Mouse (Mus musculus): ENCODE measurements around the gene Camta1.
"Not testable (repeated sequence)": the region's sequence is repeated elsewhere in the genome, so short reads cannot be mapped to it uniquely, and the experiment has no call there.

Camta1 gene

DNA sequence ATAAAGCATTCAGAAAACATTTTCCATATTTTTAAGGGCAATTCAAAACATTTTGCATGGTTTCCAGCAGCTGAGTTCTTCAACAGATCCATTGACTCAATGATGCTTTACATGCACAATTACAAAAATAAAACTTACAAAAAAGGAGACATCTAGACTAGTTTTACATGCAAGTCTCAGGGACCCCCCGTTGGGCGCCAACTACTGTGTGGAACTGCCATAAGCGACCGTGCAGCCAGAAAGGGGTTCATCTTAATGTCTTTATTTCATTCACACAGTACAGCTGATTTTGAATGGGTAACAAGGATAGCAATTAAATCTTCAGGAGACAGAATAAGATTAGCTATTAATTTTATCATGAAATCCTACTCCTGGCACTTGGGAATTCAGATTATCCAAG, 802.1 kb downstream of the Camta1 start:
- no peak for DNase-seq (ENCODE audit: low spot score in 2 of 2)

DNA sequence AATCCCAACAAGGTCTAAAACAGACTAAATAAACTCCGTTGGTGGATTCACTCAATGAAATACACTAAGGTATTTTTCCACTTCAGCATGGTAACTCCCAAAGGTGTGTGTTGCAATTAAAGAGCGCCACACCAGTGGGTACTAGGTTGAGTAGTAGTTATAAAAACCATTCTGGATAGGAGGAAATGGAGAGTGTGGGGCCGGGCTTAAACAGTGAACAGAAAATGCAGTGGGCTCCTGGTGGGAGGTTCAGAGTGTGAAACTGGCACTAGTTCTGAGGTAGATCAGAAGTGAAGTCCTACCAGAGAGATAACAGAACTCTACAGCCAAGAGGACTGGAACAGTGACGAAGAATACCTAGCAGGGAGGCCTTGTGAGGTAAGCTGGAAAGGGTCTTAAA, 803.0 kb downstream of the Camta1 start:
- no peak for DNase-seq (ENCODE audit: low spot score in 2 of 2)

DNA sequence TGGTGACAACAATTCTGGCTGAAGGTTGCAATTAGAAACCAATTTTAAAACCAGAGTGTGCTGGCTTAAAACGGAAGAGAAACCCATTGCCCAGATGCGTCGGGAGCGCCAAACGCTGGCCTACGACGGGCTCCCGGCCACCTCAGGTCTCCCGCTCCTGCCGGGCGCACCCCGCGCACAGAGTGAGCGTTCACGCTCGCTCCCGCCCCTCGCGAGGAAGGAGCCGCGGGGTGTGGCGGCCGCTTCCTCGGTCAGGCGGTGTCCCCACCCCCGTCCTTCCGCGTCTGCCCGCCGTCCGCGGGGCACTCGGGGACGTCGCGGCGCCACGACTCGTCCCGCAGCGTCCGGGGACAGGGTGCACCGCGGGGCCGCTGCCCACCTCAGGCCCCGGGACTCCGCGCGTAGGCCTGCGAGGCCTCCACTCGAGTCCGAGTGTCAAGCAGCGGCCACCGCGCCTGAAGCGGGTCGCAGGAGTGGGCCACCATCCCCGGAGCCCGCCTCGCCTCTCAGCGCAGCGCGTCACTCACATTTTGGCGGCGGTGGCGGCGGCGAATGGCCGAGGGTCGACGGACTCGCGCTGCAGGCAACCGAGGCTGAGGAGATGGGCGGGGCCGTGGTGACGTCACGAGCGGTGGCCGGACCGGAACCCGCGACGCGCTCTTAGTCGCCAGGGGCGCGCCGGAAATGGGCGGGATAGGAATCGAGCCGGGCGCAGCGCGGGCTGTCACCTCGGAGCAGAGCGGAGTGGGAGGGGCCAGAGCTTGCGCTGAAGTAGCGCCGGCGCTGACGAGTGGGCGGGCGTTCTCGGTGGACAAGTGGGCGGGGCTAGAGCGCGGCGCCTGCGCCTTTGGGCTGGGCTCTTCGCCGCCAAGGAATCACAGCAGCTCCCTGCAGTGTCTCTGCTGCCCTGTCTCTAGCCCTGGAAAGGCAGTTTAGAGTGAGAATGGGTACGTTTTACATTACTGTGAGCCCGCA, 804.0 kb downstream of the Camta1 start, which contains the start of gene Vamp3:
Gene Vamp3 (minus strand): TSS at position 617 of the 975 bp plus-strand sequence.
- DNase-seq (ENCODE audit: low spot score in 2 of 2), result peak; percentile 97 to 98

DNA sequence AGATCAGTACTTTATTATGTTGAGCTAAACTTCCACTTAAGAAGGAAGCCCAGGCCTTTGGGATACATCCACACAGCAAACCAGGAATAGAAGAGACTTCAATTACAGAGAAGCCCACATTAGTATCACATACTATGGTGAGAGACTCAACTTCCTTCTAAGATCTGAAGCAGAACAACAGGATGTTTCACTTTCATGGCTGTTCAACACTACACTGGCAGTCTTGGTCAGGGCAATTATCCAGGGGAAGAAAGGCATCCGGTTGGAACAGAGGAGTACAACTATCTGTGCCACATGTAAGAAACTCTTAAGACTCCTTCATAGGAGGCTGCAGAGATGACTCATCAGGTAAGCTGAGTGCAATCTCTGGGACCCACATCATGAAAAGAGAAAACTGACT, 810.5 kb downstream of the Camta1 start:
- no peak for DNase-seq (ENCODE audit: low spot score in 2 of 2)

DNA sequence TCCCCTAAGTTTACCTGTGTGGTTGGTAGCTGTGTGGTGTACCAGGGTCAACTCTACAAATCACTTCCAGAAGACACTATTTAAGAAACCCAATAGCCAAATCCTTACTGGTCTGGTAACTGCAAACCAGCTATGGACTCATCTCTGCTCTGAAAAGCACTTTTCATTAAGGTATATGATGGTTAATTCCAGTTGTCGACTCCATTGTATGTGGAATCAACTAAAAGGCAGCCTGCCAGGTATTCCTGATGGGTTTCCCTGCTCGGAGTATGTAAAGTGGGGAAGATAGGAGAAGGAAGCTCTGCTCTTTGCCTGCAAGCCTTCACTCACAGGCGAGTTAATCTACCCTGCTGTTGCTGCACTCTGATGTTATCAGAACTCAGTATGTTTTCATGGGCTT, 815.2 kb downstream of the Camta1 start:
- DNase-seq (ENCODE audit: low spot score in 2 of 2), result no peak

DNA sequence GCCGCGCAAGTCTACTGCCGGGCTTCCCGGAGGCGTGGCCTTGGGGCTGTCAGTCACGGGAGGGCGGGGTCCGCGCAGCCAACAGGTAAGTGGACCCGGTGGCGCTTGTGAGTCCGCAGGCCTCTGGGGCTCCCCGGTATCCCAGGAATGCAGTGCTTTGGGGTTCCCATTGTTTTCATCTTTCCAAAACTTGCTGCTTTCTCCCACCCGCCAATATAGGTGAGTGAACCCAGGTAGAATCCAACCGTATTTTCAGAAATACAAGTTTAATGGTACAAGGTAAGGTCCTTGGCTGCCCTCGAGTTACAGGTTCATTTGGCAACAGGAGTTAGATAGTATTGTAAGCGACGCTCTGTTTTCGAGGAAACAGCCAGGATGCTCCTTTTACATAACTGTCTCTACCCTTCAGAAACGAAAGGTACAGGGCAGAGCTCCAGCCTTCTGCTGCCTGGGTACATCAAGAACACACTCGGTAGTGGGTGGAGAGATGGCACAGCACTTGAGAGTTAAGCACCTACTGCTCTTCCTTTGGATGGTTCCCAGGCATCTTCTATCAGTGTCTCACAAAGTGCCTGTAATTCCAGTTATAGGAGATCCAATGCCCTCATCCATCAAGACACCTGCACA, 816.6 kb downstream of the Camta1 start:
- DNase-seq (ENCODE audit: low spot score in 2 of 2), result no peak

DNA sequence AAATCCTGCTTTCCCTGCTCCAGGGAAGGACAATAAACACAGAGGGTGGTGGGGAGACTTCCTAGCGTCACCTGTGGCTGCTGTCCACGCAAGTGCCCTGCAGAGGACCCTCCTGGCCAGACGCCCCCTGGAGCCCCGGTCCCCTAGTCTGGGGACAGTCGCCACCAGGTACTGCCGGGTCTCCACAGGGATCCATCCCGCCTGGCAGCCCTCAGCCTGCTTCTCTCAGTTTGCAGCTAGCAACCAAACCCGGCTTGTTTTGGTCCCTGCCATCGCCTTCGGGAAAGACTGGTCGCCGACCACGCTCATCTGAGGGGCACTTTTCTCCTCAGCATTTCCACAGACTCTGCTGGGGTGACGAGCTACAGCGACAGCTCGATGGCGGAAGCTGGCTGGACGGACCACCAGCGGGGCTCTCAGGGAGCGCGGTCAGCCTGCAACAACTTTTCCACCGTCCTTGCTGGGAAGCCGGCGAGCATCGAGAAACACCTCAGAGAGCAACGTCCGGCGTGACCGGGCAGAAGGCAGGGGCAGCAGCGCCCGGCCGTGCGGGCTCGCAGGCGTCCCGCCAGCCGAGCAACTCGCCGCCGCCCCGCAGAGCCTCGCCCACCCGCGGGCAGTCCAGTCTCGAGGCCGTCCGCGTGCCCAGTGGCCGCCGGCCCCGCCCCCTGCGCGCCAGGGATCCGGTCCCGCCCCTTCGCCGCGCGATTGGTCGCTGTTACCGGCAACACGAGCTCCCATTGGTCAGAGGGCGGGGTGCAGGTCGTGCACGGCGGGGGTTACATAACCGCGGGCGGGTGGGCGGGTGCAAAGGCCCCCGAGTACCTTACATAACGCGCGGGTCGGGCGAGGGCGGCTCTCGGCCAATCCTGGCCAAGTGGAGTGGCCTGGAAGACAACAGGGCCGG, 817.4 kb downstream of the Camta1 start, which contains the start of gene Per3:
Gene Per3 (minus strand): TSS at position 629 of the 907 bp plus-strand sequence.
- DNase-seq (ENCODE audit: low spot score in 2 of 2), result peak; percentile 91 to 93

DNA sequence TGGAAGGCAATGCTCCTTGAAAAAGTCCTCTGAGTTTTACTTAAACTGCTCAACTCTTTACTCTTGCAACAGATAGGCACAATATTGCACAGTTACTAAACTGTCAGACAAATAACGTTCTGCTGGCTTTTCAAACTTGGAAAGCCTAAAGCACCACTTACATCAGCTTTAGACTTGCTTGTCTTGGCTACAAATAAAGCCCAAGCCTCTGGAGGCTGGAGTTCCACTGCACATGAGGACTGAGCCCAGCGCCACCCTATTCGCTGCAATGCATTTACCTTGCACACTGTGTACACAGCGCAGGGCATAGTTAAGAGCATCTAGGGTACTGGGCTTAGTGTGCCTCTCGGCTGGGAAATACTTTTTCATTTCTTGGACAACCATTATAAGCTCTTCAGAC, 818.4 kb downstream of the Camta1 start:
- DNase-seq (ENCODE audit: low spot score in 2 of 2), result no peak

DNA sequence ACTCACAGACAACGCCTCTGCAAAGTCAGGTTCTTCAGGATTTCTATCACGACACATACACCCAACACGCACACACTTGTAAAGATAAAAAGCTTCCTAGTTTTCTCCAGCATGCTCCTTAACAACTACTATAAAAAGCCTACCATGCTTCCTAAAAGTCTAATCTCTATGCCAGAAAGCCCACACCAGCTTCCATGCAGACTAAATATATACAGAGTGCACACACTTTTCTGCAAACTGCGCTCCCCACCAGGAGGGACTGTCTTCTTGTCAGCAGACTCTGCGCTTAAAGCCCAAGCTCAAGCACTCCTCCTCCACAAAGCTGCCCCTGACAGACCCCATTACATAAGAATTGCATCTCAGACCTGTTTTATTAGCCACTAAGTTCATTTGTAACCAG, 820.2 kb downstream of the Camta1 start:
- no peak for DNase-seq (ENCODE audit: low spot score in 2 of 2)

DNA sequence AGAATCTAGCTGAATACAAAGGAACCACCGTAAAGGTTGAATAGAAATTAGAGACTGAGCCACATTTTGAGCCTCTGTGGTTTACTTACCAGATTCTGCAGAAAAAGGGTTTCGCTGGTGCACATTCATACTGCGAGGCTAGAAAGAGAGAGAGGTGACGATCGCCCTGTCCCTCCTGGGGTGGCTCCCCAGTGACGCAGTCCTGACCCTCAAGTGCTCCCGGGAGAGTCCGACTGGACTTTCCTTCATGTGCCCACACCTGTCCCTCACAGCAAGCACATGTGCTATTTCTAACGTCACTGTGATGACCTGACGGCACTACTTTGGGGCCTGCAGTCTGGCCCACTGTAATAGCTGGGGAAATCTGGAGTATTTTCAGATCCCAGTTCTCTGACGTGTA, 823.9 kb downstream of the Camta1 start:
- no peak for DNase-seq (ENCODE audit: low spot score in 2 of 2)

DNA sequence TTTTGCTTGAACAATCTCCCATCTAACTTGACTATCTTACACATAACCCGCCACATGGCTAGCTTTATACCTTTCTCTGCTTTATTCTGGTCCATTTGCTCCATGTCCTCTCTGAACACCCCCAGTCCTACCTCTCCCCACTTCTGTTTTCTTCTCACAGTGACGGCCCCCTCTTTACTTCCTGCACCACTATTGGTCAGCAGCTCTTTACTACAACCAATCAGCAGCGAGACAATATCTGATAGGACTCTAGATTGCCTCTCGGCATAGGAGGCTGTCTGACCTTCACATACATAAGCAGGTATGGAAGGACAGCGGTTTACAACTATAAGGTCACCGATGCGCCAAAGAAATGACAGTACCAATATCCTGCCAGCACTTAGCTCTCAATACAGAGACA, 825.2 kb downstream of the Camta1 start:
- no peak for DNase-seq (ENCODE audit: low spot score in 2 of 2)

DNA sequence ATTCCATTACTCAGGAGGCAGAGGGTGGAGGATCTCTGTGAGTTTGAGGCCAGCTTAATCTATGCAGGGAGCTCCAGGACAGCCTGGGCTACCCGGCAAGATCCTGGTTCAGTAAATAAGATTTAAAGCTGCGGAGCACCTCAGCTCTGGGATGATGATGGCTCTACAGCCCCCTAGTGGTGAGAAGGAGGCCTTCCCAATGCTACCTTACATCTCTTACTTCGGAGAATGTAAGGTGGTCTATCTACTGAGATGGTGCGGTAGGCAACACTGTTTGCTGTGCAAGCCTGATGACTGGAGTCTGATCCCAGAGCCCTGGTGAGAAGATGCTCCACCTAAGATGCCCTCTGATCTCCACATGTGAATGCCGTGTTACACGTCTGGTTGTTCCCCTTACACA, 834.7 kb downstream of the Camta1 start:
- DNase-seq (ENCODE audit: low spot score in 2 of 2), result no peak

DNA sequence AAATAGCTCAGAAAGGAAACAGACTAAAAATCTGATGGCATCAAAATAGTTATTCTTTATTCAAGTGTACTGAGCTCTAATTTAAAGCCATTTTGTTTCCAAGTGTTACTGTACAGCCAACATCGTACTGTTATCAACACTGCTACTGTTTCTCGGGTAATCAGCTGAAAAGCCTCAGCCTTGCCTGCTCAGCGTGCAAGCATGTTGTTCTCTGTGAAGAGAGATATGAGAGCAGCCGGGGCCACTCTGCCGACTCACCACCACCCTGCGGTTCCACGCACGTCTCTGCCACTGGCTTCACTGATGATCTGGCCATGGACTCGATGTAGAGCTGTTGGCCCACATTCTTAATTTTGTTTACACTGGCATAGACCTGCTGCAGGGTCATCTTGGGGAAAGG, 837.5 kb downstream of the Camta1 start:
- DNase-seq (ENCODE audit: low spot score in 2 of 2), result no peak

DNA sequence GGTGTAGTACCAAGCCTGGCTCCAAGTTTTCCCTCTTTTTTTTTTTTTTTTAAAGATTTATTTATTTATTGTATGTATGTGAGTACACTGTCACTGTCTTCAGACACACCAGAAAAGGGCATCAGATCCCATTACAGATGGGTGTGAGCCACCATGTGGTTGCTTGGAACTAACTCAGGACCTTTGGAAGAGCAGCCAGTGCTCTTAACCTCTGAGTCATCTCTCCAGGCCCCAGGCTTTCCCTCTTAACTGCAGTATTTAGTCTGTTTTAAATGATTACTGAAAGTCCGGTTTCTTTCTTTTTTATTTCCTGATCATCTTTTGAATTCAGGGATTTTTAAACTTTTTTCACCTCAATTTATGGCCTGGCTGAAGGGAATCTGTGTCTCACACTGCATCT, 844.3 kb downstream of the Camta1 start:
- DNase-seq (ENCODE audit: low spot score in 2 of 2), result not testable (repeated sequence)

DNA sequence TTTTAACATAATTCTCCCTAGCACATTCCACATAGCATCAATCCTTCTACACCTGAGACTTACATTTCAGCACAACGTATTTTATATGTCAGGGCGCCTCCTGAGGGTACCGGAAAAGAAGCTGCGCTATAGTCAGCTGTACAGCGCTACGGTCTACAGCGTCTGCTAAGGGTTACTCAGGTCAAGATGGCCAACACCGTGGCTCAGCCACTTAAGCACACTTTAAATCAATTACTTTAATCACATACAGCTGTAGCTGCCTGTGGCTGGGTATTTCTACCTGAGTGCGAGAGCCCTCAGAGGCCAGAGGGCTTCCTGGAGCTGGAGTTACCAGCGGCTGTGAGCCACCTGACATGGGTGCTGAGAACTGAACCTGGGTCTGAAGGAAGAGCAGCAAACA, 845.7 kb downstream of the Camta1 start:
- no peak for DNase-seq (ENCODE audit: low spot score in 2 of 2)

DNA sequence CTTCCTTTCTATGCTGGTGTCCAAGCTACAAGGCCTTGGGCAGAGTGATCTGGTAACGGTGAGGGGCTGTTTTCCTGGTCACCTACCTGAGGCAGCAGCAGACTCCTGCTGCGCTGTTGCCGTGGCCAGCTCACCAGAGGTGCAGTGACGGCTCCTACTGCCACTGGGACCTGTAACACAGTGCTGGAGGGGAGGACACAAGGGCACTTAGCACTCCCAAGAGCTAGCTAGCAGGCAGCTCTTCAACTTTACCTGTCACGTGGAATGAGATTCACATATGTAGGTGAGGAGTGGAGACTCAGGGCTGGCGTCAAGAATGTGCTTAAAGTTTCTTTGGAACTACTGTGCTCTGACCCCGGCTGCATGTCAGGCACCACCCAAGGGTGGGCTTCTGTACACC, 851.4 kb downstream of the Camta1 start:
- no peak for DNase-seq (ENCODE audit: low spot score in 2 of 2)

DNA sequence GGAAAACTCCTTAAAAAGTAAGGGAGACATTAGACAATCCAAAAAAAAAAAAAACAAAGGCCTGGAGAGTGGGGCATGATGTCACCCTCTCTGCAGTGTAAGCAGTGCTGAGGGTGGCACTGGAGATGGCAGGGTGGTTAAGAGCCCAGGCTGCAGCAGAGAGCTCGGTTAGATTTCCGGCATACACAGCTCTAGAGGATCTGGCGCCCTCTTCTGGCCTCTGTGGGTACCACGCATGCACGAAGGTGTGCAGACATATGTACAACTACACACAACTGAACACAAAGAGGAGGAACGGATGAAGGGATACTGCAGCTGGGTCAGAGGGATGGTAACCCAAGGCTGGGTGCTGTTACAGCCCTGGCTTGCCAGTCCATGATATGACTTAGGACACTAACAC, 854.7 kb downstream of the Camta1 start:
- DNase-seq (ENCODE audit: low spot score in 2 of 2), result peak in 1 of 2 experiments; percentile 31

DNA sequence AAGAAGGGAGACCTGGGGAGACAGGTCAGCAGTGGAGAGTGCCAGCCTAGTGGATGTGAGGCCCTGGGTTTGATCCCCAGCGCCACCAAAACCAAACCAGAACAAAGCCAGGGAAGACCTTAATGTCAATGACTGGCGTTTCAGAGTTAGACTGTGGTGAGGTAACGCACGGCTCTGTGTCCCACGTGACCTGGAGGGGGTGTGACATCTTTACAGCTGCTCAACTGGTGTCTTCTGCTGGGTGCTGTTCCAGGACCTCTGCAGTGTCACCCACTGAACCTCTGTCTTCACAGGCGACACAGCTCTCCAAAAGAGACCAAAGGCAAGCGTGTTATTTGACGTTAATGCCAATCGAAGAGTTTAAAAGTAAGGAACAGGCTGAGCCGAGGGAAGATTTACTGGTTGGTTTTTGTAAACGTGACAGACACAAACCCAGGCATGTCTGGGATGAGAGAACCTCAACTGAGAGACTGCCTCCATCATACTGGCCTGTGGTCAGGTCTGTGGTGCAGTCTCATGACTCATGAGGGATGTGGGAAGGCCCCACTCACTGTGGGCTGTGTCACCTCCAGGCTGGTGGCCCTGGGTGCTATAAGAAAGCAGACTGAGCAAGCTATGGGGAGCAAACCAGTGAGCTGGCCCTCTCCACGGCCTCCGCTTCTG, 855.9 kb downstream of the Camta1 start:
- no peak for DNase-seq (ENCODE audit: low spot score in 2 of 2)

DNA sequence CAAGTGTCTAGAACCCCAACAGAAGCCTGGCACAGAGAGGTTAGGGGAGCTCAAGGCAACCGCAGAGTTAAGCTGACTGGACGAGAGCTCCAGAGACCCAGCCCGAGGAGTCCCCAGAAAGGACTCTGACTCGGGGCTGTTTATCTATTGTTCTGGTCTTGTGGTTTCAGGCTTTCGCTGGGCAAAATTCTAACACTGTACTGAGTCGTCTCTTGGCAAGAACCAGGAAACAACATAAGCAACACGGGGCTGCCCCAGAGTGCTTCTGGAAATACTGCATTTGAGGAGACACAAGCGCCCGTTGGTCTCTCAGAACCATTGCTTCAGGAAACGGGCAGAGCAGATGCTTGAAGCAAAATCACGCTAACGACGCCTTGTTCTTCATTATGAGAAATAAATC, 860.3 kb downstream of the Camta1 start:
- DNase-seq (ENCODE audit: low spot score in 2 of 2), result no peak

DNA sequence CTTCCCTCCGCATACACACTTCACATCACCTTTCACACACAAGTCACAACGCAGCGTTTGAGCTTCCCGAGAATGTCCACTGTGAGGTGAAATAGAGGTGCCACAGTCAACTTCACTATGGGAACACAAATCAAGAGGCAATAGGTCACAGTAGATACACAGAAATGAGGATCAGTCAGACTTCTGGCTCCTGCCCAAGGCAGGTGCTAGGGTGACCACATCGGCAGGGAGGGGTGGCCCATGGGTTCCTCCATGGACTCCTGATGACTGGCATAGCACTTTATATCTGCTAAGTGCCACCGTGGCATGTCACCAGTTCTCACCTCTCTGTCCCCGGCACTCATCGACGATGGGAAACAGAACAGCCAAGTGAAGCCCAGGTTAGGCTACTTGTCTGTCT, 863.0 kb downstream of the Camta1 start:
- DNase-seq (ENCODE audit: low spot score in 2 of 2), result no peak

DNA sequence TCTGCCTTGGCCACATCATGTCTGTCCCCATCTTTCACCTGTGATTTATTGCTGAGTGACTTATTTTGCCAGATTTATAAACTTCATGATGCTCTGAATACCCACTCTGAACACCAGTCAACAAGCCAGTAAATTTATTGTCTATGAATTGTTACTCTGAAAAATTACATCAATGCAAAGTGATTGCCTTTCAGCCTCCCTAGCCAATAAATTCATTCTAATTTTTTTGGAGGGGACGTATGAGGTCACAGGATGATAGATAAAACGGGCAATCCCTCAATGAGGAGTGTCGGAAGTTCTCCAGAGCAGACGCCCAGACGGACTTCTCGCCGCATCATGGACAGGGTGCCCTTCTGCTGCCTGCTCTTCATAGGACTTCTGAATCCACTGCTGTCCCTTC, 864.9 kb downstream of the Camta1 start, which contains the start of gene Uts2:
Gene Uts2 (plus strand): TSS at position 301 of the 400 bp plus-strand sequence.
- no peak for DNase-seq (ENCODE audit: low spot score in 2 of 2)

Measured in spleen, postnatal 14 days (tissue).